Mouse (Mus musculus) megakaryocyte, embryonic 14.5 days (primary cell): ENCODE measurements around the gene Bmyc. TPM values are rescaled to one million over a fixed set of nuclear protein-coding genes. Genes with fewer than 3 reads are reported as not detected.

Experiments
- H3K27me3 ChIP-seq: replicated peaks from 2 replicates; pipeline ENCODE3; 2012; ENCODE audit warnings: inconsistent platforms
- H3K36me3 ChIP-seq: replicated peaks from 2 replicates; pipeline ENCODE3; 2012; ENCODE audit warnings: low read length, inconsistent platforms, mixed read lengths
- H3K4me1 ChIP-seq: 2 replicates; pipeline ENCODE4 v1.6.1; 2012; ENCODE audit warnings: inconsistent platforms
- H3K4me3 ChIP-seq: replicated peaks from 2 replicates; pipeline ENCODE3; 2012; ENCODE audit warnings: moderate library complexity, mild to moderate bottlenecking, inconsistent platforms
- H3K9me3 ChIP-seq: 2 replicates; pipeline ENCODE4 v1.6.1; 2012; ENCODE audit warnings: inconsistent platforms
- FLI1 ChIP-seq: IDR thresholded peaks from 2 replicates; pipeline ENCODE4 v1.6.1; 2012; ENCODE audit warnings: low read length, inconsistent platforms, mixed read lengths
- GATA1 ChIP-seq: IDR thresholded peaks from 3 replicates; pipeline ENCODE4 v1.6.1; 2012; ENCODE audit warnings: mixed read lengths, low read length, inconsistent platforms, borderline replicate concordance
- polyA plus RNA-seq: library from polyadenylated mRNA; stranded (reverse); fragments of >175 nt; gene quantifications from 2 replicates; pipeline ENCODE4 v1.2.3, GENCODE M21; 2012; ENCODE audit warnings: low replicate concordance; ENCODE audit not compliant: insufficient read depth

Bmyc gene
- polyA plus RNA-seq, result 55.7 and 68.2 TPM in 2 replicates

DNA sequence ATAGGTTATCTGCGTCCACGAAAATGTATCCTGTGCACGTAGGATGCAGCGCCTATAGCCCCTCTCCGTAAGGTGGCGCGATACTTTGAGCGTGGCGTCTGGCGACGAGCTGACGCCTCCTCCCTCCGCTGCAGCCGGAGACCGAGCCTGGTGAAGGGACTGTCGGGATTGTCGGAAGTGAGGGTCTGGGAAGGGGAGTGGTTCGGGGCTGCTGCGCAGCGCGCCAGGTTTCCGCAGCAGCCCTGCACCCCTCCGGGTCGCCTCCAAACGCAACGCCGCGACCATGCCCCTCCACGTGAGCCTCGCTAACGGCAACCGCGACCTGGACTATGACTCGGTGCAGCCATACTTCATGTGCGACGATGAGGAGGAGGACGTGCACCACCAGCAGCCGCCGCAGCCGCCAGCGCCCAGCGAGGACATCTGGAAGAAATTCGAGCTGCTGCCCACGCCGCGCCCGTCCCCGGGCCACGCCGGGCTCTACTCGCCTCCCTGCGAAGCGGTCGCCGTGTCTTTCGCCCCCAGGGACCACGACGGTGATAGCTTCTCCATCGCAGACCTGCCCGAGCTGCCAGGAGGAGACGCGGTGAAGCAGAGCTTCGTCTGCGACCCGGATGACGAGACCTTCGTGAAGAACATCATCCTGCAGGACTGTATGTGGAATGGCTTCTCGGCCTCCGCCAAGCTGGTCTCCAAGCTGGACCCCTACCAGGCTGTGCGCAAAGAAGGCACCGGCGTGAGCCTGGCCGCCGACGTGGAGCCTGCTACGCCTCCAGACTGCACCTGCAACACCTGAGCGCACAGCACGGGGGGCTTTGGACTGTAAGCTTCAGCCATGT is at the start of gene Bmyc:
Bmyc (plus strand) TSS at position 97 of the 839 bp plus-strand sequence.
- Histone ChIP-seq H3K4me3 (peak within 1 kb of the TSS; percentile 94), H3K27me3 (peaks cover 57% of the 10 kb centered on the region), H3K4me1 (peaks cover 33% of the 10 kb centered on the region), H3K36me3 (no peaks in the 10 kb centered on the region), H3K9me3 (no peaks in the 10 kb centered on the region)
- TF ChIP-seq GATA1 (no peak), FLI1 (no peak)

- H3K27me3 ChIP-seq, result peaks cover 85% of the 10 kb centered on the region
- TF ChIP-seq GATA1 (no peak), FLI1 (no peak)
- H3K4me3 ChIP-seq, result no peak overlapping the region
- no peaks in the 10 kb centered on the region for H3K9me3 ChIP-seq
- no peaks in the 10 kb centered on the region for H3K4me1 ChIP-seq
- H3K36me3 ChIP-seq, result no peaks in the 10 kb centered on the region
Observed at GRCm38 (mm10) chr2:25657246-25657645, 49.3 kb upstream of the Bmyc start.

GRCm38 (mm10) chr2:25657652-25658051 is 48.9 kb upstream of the Bmyc start, which contains the start of gene Lcn5:
Lcn5 (plus strand) TSS chr2:25657952.
- H3K4me3 ChIP-seq, result no peak within 1 kb of the TSS
- TF ChIP-seq FLI1 (no peak), GATA1 (no peak)

GRCm38 (mm10) chr2:25660279-25660678 is 46.3 kb upstream of the Bmyc start:
- TF ChIP-seq GATA1 (no peak), FLI1 (no peak)
- no peaks in the 10 kb centered on the region for H3K9me3 ChIP-seq
- no peak overlapping the region for H3K4me3 ChIP-seq
- H3K4me1 ChIP-seq, result no peaks in the 10 kb centered on the region
- no peaks in the 10 kb centered on the region for H3K36me3 ChIP-seq
- peaks cover 75% of the 10 kb centered on the region for H3K27me3 ChIP-seq

More at GRCm38 (mm10) chr2:25657652-25658051, 48.9 kb upstream of the Bmyc start, which contains the start of gene Lcn5:
- no peaks in the 10 kb centered on the region for H3K9me3 ChIP-seq
- H3K4me1 ChIP-seq, result no peaks in the 10 kb centered on the region
- H3K36me3 ChIP-seq, result no peaks in the 10 kb centered on the region
- H3K27me3 ChIP-seq, result peaks cover 89% of the 10 kb centered on the region

DNA sequence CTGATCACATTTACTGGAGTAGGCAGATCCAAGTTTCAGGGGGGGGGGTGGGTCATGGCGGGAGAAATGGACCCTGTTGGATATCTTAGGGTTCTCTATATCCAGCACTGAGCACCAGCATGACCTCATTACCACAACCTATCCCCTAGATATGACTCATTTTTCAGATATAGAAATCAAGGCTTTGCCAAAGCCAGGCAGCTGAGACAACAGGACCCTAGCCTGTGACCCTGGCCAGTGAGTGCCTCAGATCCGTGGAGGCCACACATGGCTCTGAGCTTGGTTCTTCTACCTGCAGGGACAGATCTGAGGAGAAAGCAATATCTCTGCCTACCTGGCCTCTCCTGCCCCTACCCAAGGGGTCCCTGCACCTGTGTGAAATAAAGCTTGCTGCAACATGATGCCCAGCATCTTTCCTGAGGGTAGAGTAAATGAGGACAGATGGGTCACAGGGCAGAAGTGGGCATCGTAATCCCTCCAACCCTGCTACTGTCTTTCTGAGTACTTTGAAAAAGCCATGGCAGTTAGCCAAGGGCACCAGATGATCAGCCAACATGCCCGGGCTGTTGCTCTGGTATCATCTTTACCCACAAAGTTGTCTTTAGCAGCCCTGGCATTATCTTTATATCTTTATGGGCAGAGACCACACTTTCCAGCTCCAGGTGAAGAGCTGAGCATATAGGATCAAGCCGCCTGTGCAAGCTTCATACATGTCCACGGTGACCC is 45.1 kb upstream of the Bmyc start:
- TF ChIP-seq GATA1 (no peak), FLI1 (no peak)
- Histone ChIP-seq H3K27me3 (peaks cover 66% of the 10 kb centered on the region), H3K4me1 (no peaks in the 10 kb centered on the region), H3K36me3 (no peaks in the 10 kb centered on the region), H3K4me3 (no peak overlapping the region), H3K9me3 (no peaks in the 10 kb centered on the region)

GRCm38 (mm10) chr2:25663511-25663910 is 43.0 kb upstream of the Bmyc start:
- H3K9me3 ChIP-seq, result no peaks in the 10 kb centered on the region
- no peak for TF ChIP-seq FLI1
- no peak for TF ChIP-seq GATA1

DNA sequence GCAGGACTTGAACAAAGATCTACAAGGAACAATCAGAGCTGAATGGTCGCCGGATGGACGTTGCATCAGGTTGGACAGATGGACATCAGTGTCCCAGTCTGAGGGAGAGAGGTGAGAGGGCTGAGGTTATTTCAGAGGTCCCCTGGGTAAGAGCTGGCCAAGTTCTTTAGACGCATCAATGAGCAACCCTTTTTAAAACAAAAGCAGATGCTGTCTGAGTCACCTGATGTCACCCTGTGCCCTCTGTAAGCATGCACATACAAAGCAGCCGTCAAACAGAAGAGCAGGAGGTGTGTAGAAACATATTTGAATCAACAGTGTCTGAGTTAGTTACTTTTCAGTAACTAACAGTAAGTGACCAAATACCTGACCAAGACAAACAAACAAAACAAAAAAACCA is 42.4 kb upstream of the Bmyc start:
- Histone ChIP-seq H3K4me3 (no peak overlapping the region), H3K4me1 (no peaks in the 10 kb centered on the region), H3K27me3 (peaks cover 50% of the 10 kb centered on the region), H3K36me3 (no peaks in the 10 kb centered on the region), H3K9me3 (no peaks in the 10 kb centered on the region)
- TF ChIP-seq FLI1, result no peak
- TF ChIP-seq GATA1, result no peak

More at GRCm38 (mm10) chr2:25663511-25663910, 43.0 kb upstream of the Bmyc start:
- no peak overlapping the region for H3K4me3 ChIP-seq
- H3K36me3 ChIP-seq, result no peaks in the 10 kb centered on the region
- peaks cover 56% of the 10 kb centered on the region for H3K27me3 ChIP-seq
- no peaks in the 10 kb centered on the region for H3K4me1 ChIP-seq

GRCm38 (mm10) chr2:25666516-25666915 is 40.0 kb upstream of the Bmyc start:
- Histone ChIP-seq H3K4me1 (no peaks in the 10 kb centered on the region), H3K9me3 (0 out of 2 replicates have a peak, but pooled peaks cover 3% of the 10 kb centered on the region), H3K36me3 (no peaks in the 10 kb centered on the region), H3K27me3 (peaks cover 46% of the 10 kb centered on the region), H3K4me3 (no peak overlapping the region)
- TF ChIP-seq GATA1 (no peak), FLI1 (no peak)

DNA sequence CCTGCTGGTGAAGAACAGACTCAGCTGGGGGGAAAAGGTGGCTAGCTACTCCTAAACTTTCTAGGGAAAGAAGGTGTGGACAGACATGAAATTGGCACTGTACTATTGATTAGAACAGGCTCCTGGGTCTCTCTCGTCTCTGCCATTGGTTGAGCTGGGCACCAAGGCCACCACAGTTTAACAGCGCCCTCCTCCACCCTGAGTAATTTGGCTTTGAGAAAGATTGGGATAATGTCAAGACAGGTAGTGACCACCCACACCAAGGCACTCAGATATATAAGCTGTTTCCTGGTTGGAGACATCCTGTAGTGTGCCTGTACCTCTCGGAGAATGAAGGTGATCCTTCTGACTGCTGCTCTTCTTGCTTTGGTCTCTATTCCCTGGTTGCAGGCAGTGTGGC is 30.1 kb upstream of the Bmyc start, which contains the start of gene Lcn6:
Lcn6 (plus strand) TSS at position 301 of the 400 bp plus-strand sequence.
- Histone ChIP-seq H3K36me3 (no peaks in the 10 kb centered on the region), H3K9me3 (no peaks in the 10 kb centered on the region), H3K4me1 (no peaks in the 10 kb centered on the region), H3K27me3 (peaks cover 55% of the 10 kb centered on the region), H3K4me3 (no peak within 1 kb of the TSS)
- TF ChIP-seq FLI1 (no peak), GATA1 (no peak)

GRCm38 (mm10) chr2:25679559-25679958 is 27.0 kb upstream of the Bmyc start:
- no peaks in the 10 kb centered on the region for H3K4me1 ChIP-seq
- H3K27me3 ChIP-seq, result peaks cover 84% of the 10 kb centered on the region
- H3K9me3 ChIP-seq, result no peaks in the 10 kb centered on the region
- no peaks in the 10 kb centered on the region for H3K36me3 ChIP-seq
- no peak overlapping the region for H3K4me3 ChIP-seq
- no peak for TF ChIP-seq GATA1
- no peak for TF ChIP-seq FLI1
